Mouse (Mus musculus) bone marrow macrophage, adult 2 months (primary cell): Measurements from ENCODE around the gene Urb2. TPM values are rescaled to one million over a fixed set of nuclear protein-coding genes. Genes with fewer than 3 reads are reported as not detected.

ENCODE experiments used
- H3K27ac ChIP-seq: 2 replicates; pipeline ENCODE4 v1.5.1; 2012; ENCODE audit warnings: low read depth, low read length; ENCODE audit not compliant: insufficient read depth
- H3K4me1 ChIP-seq: 2 replicates; pipeline ENCODE4 v1.6.1; 2012; ENCODE audit warnings: low read length; ENCODE audit not compliant: control insufficient read depth, insufficient read depth
- H3K4me3 ChIP-seq: 2 replicates; pipeline ENCODE4 v1.5.1; 2012; ENCODE audit warnings: mild to moderate bottlenecking, low read length, moderate library complexity; ENCODE audit not compliant: insufficient read depth
- CTCF ChIP-seq: IDR thresholded peaks from 2 replicates; pipeline ENCODE4 v1.5.1; 2012; ENCODE audit warnings: low read depth, mild to moderate bottlenecking, low read length, moderate library complexity
- POLR2A ChIP-seq: IDR thresholded peaks from 2 replicates; pipeline ENCODE4 v1.6.1; 2012; ENCODE audit warnings: mild to moderate bottlenecking, low read depth, low read length, borderline replicate concordance
- polyA plus RNA-seq: library from polyadenylated mRNA; stranded (reverse); fragments of >200 nt; gene quantifications from 2 replicates; pipeline ENCODE4 v1.2.4, GENCODE M21; 2012; ENCODE audit not compliant: missing spikeins, insufficient read depth, insufficient read length

The Urb2 gene
- polyA plus RNA-seq, 1 experiment: 3.7 TPM

GRCm38 (mm10) chr8:123988605-123989038 lies 32.7 kb upstream of the Urb2 start:
- no peak overlapping the region for H3K27ac ChIP-seq
- no peak overlapping the region for H3K4me3 ChIP-seq
- H3K4me1 ChIP-seq: peaks cover 4% of the 10 kb centered on the region; the same call in 1 of the 2 replicates
- TF ChIP-seq CTCF: no peak

- no peak for TF ChIP-seq POLR2A
- no peak for TF ChIP-seq CTCF
- no peak overlapping the region for H3K4me3 ChIP-seq
- no peak overlapping the region for H3K27ac ChIP-seq
- H3K4me1 ChIP-seq: peaks cover under 1% of the 10 kb centered on the region; the same call in 1 of the 2 replicates
These were observed 32.2 kb upstream of the Urb2 start for GRCm38 (mm10) chr8:123989128-123989527.

GRCm38 (mm10) chr8:123990277-123991049 lies 30.8 kb upstream of the Urb2 start:
- TF ChIP-seq POLR2A: no peak
- TF ChIP-seq CTCF: no peak
- Histone ChIP-seq H3K4me1 (no peaks in the 10 kb centered on the region), H3K27ac (no peak overlapping the region), H3K4me3 (no peak overlapping the region)

- no peak overlapping the region for H3K4me3 ChIP-seq
- TF ChIP-seq CTCF: no peak
- no peaks in the 10 kb centered on the region for H3K4me1 ChIP-seq
- no peak overlapping the region for H3K27ac ChIP-seq
These were observed 28.7 kb upstream of the Urb2 start for GRCm38 (mm10) chr8:123992587-123992986.

- H3K4me1 ChIP-seq: no peaks in the 10 kb centered on the region
- TF ChIP-seq CTCF: no peak
- TF ChIP-seq POLR2A: no peak
- H3K27ac ChIP-seq: no peak overlapping the region
These were observed 27.7 kb upstream of the Urb2 start for GRCm38 (mm10) chr8:123993597-123993996.

GRCm38 (mm10) chr8:123993997-123994396 lies 27.3 kb upstream of the Urb2 start:
- Histone ChIP-seq H3K4me1 (no peaks in the 10 kb centered on the region), H3K4me3 (no peak overlapping the region), H3K27ac (no peak overlapping the region)
- TF ChIP-seq POLR2A: no peak
- TF ChIP-seq CTCF: no peak

More at GRCm38 (mm10) chr8:123993597-123993996, 27.7 kb upstream of the Urb2 start:
- H3K4me3 ChIP-seq: no peak overlapping the region

GRCm38 (mm10) chr8:123999568-123999967 lies 21.7 kb upstream of the Urb2 start:
- Histone ChIP-seq H3K4me1 (peaks cover 8% of the 10 kb centered on the region), H3K4me3 (no peak overlapping the region), H3K27ac (no peak overlapping the region)
- no peak for TF ChIP-seq CTCF

GRCm38 (mm10) chr8:124002546-124003108 lies 18.7 kb upstream of the Urb2 start:
- H3K27ac ChIP-seq: no peak overlapping the region
- no peak for TF ChIP-seq POLR2A
- no peak for TF ChIP-seq CTCF
- no peak overlapping the region for H3K4me3 ChIP-seq
- peaks cover 13% of the 10 kb centered on the region for H3K4me1 ChIP-seq

GRCm38 (mm10) chr8:124007829-124008228 lies 13.5 kb upstream of the Urb2 start:
- Histone ChIP-seq H3K27ac (peak overlapping the region; percentile 35), H3K4me3 (no peak overlapping the region), H3K4me1 (peaks cover 21% of the 10 kb centered on the region)
- no peak for TF ChIP-seq CTCF
- no peak for TF ChIP-seq POLR2A

GRCm38 (mm10) chr8:124011580-124011979 lies 9.7 kb upstream of the Urb2 start:
- no peak overlapping the region for H3K4me3 ChIP-seq

More at GRCm38 (mm10) chr8:124011580-124011979, 9.7 kb upstream of the Urb2 start:
- H3K27ac ChIP-seq: no peak overlapping the region
- no peak for TF ChIP-seq CTCF
- no peak for TF ChIP-seq POLR2A
- peaks cover 20% of the 10 kb centered on the region for H3K4me1 ChIP-seq
